Mouse (Mus musculus) c-Kit-negative CD71-positive TER-119-positive erythroid progenitor cells, embryonic 14.5 days (primary cell): ENCODE data around the gene Ano8.
"Not testable (repeated sequence)": the region's sequence is repeated elsewhere in the genome, so short reads cannot be mapped to it uniquely, and the experiment has no call there.

Experiments used
- DNase-seq: peaks from one replicate; pipeline ENCODE4 v3.0.0-alpha.2; 2013; ENCODE audit warnings: low read depth, low spot score

Gene Ano8

GRCm38 (mm10) chr8:71485142-71486135, at the start of gene Ano8:
Gene Ano8 (minus strand): TSS chr8:71485963.
- no peak for DNase-seq

- no peak for DNase-seq
Observed at GRCm38 (mm10) chr8:71534263-71534810, 48.6 kb upstream of the Ano8 start.

DNA sequence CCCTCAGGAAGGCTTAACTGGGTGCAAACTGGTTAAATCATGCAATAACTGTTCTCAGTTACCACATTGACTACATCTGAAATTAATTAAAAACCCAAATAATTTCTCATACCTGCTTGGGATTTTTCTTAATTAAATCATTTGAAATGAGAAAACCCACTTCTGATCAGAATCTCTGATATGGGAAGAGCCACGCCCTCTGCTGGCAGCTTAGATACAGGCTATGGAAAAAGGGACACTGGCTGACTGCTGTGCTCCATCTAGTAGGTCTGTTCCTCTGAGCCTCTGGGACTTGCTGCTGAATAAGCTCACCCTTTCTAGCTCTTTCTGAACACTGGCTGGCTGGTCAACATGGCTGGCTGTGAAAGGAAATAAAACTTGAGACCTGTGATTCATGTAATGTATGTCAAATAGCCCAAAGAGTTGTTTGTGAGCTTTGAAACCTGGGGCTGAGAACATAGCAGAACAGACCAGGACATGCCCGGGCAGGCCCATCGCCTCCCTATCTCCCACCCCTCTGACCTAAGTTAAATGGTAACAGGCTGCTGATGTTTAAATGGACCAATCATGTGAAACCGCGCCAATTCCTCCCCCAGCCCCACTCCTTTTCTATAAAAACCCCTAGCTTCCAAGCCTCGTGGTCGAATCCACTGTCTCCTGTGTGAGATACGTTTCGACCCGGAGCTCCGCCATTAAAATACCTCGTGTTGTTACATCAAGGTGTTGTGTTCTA, 45.1 kb upstream of the Ano8 start:
- not testable (repeated sequence) for DNase-seq

GRCm38 (mm10) chr8:71528362-71529073, 42.8 kb upstream of the Ano8 start:
- no peak for DNase-seq

GRCm38 (mm10) chr8:71527162-71527870, 41.6 kb upstream of the Ano8 start:
- no peak for DNase-seq

DNA sequence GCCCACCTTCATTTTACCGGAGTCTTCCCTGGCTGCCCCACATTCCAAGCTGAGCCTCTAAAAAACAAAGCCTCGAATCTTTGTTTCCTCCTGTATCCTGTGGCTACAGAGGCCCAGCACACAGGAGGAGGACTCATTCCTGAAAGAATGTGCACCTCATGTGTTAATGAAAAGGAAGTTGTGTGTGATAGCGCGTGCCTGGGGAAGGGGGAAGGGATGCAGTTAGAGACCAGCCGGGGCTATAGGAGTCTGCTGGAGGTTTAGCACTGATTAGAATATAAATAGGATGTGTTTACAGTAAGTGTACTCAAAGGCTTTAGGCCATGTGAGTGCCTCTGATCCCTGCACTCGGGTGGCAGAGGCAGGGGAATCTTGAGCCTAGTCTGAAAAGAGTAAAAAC, 40.5 kb upstream of the Ano8 start:
- no peak for DNase-seq

DNA sequence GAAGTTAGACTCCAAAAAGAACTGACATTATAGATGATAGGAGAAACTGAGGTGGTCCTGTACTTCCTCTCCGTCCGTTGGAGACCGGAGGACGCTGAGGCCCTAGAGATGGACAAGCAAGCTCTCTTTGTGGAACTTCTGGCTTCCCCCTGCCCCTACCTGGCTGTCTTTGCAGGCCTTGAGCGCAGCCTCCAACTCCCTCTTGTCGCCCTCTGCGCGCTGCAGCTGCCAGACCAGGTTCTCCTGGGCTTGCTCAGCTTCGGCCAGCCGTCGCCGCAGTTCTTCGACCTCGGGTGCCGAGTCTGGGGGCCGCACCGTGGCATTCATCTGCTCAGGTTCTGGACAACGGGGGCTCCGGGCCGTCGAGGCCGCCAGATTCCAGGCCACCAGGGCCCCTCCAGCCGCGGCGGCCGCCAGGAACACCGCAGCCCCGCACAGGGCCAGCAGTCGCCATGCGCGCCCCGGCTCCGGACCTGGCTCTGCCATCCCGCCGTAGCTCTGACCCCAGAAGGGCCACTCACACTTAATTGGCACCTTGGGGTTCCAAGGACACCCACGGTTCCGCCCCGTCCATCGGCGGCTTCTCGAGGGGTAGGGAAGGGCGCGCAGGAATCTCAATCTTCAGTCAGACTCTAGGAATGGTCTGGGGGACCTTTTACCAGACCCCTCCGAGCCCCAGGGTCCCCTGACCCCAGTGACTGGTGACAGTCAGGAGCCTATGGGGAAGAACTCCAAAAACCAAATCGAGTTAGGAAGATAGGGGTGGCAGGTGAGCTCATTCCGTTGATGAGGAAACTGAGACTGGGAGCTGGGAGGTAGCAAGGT, 39.7 kb upstream of the Ano8 start, which contains the start of gene Ccdc194:
Gene Ccdc194, minus strand, starts transcription at position 486 of the 825 bp plus-strand sequence.
- no peak for DNase-seq

DNA sequence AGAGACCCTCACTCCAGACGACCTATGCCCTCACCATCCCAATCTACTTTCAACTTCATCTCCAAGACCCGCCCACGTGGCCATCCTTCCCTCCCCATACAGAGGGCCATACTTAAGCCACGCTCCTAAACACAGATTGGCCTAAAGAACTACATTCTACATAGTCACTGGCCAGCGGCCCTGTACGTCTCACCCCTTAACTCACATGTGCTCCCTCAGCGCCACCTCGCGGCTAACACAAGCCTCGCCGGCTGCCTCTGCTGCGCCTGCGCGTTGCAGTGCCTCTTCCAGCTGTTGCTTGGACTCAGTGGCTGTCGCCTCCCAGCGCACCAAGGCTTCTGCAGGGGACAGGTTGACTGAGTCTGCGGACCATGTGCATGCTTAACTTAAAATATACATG, 35.9 kb upstream of the Ano8 start:
- peak; percentile 36 for DNase-seq

DNA sequence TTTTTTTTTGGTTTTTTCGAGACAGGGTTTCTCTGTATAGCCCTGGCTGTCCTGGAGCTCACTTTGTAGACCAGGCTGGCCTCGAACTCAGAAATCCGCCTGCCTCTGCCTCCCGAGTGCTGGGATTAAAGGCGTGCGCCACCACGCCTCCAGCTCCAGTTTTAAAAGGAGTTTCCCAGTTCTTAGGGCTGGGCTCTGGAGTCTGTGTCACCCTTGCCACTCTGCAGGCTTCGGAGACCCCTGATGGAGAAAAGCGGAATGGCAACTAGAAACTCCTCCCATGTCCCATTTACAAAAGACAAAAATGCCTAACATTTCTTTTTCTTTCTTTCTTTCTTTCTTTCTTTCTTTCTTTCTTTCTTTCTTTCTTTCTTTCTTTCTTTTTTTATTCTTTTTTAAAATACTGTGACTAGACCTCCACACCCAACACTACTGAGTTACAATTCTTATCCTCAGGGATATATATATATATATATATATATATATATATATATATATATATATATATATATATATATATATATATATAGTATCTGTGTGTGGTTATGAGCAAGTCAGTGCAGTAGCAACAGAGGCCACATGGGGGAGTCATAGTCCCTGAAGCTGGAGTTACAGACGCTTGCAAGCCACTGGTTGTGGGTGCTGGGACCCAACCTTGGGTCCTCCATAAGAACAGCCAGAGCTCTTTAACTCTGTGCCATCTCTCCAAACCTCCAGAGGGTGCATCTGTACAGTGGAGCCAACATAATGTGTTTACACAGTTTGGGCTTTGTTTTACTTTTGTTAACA, 33.5 kb upstream of the Ano8 start:
- not testable (repeated sequence) for DNase-seq

GRCm38 (mm10) chr8:71516786-71517185, 31.0 kb upstream of the Ano8 start:
- no peak for DNase-seq

DNA sequence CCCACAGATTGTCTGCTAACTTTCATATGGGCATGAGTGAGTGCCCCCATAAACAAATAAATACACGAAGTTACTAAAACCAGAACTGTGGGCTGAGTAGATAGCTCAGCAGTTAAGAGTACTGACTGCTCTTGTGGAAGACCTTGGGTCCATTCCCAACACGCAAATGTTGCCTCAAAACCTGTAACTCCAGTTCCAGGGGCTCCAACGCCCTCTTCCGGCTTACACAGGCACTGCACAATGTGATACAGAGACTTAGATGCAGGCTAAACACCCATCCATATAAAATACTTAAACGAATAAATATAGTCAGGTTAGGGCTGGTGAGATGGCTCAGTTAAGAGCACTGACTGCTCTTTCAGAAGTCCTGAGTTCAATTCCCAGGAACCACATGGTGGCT, 29.3 kb upstream of the Ano8 start:
- no peak for DNase-seq

- no peak for DNase-seq
Observed at GRCm38 (mm10) chr8:71513018-71513754, 27.4 kb upstream of the Ano8 start.

DNA sequence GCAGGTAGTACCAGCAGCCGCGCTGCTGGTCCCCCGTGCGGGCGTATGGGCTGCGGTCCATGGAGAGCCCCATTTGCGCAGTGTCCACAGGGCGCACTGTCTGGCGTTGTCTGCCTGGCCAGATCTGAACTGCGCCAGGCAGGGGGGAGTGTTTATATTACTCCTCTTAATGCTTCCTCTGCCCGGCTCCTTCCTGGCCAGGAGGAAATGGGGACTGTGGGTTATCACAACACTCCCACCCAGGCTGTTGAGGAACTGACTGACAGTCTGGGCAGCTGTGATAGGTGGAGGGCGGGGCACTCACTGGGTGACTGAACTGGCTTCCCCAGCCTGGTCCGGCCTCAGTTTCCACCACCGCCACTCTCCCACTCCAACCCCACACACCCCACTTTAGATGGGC, 25.9 kb upstream of the Ano8 start, which contains the start of gene Plvap:
Gene Plvap, minus strand, starts transcription at position 109 of the 400 bp plus-strand sequence.
- no peak for DNase-seq

DNA sequence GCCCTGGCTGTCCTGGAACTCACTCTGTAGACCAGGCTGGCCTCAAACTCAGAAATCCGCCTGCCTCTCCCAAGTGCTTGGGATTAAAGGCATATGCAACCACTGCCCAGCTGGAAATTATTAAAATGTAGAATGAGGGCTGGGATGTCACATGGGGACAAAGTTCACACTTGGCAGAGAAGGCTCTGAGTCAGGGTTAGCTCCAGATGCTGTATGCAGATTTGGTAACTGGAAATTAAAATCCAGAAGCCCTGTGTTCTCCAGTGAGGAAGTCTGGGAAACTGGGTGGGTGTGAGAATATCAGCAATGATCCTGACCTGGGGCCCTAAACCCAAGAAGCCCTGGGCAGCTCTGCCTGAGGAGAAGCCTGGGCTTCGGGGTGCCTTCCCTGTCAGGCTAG, 23.6 kb upstream of the Ano8 start:
- no peak for DNase-seq

GRCm38 (mm10) chr8:71507589-71508104, 21.9 kb upstream of the Ano8 start:
- no peak for DNase-seq

DNA sequence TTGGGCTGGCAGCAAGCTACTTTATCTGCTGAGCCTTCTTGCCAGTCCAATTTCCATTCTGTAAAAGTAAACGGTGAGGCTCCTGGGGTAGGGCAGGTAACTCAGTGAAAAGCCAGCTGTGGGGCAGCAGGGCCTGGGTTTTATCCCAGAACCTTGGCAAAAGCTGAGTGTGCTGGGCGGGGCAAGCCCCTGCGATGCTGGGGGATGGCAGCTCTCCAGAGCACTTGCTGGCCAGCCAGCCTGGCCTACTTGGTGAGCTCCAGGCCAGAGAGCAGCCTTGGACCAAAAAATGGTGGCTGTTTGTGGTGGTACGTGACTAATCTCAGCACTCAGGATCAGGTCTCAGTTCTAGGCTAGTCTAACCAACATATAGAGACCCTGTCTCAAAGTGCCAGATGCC, 20.2 kb upstream of the Ano8 start:
- DNase-seq = no peak

- no peak for DNase-seq
Observed at GRCm38 (mm10) chr8:71505326-71505725, 19.6 kb upstream of the Ano8 start.

DNA sequence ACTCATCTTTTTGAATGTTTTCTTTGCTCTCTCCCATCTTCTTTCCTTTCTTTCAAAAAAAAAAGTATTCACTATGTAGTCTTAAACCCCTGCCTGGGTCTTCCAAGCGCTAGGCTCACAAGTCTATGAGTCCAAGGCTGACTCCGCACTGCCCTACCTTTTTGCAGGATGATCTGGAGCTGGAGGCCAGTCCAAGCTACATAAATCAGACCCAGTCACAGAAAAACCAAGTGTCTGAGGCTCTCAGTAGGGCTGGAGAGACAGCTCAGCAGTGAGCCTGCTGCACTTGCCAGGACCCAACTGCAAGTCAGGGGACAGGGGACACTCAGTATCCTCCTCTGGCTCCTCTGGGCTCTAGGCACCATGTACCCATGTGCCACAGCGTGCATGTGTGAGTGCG, 18.6 kb upstream of the Ano8 start:
- no peak for DNase-seq
